ENCODE assay signal across 25 mouse cellular contexts in genomic region chr11:111443381-111443780, GRCm38 (mm10).
"Had no signal": no experiment of that assay in that cellular context is flagged by ENCODE, and none has a peak within 500 bp of the region (broad histone marks: within the 10 kb centered on the region; RNA-seq: fewer than 3 reads in every experiment).

No protein-coding gene starts in this region.

- H3K9me3 ChIP-seq: heart, embryonic 13.5 days; heart, embryonic 15.5 days; hindbrain, embryonic 13.5 days; hindbrain, embryonic 15.5 days; kidney, embryonic 15.5 days; limb, embryonic 13.5 days had no signal

- H3K36me3 ChIP-seq: heart, embryonic 13.5 days; heart, embryonic 15.5 days; hindbrain, embryonic 13.5 days; hindbrain, embryonic 15.5 days; kidney, embryonic 15.5 days; limb, embryonic 13.5 days had no signal

- H3K9ac ChIP-seq: heart, embryonic 13.5 days; heart, embryonic 15.5 days; hindbrain, embryonic 13.5 days; hindbrain, embryonic 15.5 days; kidney, embryonic 15.5 days; limb, embryonic 13.5 days had no signal

- H3K4me2 ChIP-seq: heart, embryonic 11.5 days; heart, embryonic 13.5 days; heart, embryonic 15.5 days; hindbrain, embryonic 13.5 days; hindbrain, embryonic 15.5 days; kidney, embryonic 15.5 days; limb, embryonic 13.5 days had no signal

- H3K27ac ChIP-seq: gastrocnemius, adult 2 months; heart, adult 2 months; heart, embryonic 13.5 days; heart, embryonic 15.5 days; hindbrain, embryonic 13.5 days; hindbrain, embryonic 15.5 days; hindbrain, postnatal 0 days; kidney, embryonic 15.5 days; kidney, postnatal 0 days; limb, embryonic 13.5 days had no signal

- DNase-seq: gastrocnemius, adult 2 months; gastrocnemius, postnatal 10 days; gastrocnemius, postnatal 25 days; heart, adult 11 months; heart, adult 2 months; heart, postnatal 14 days; heart, postnatal 36 days; kidney, adult 11 months; kidney, adult 2 months; kidney, adult 9 months; kidney, postnatal 14 days; kidney, postnatal 36 days; layer of hippocampus, adult 9-11 months; layer of hippocampus, postnatal 36 days; left cerebral cortex, postnatal 4 days had no signal

- H3K27me3 ChIP-seq: heart, embryonic 13.5 days; heart, embryonic 15.5 days; hindbrain, embryonic 13.5 days; hindbrain, embryonic 15.5 days; kidney, embryonic 15.5 days; limb, embryonic 13.5 days had no signal

- H3K4me3 ChIP-seq: gastrocnemius, adult 2 months; heart, adult 2 months; heart, embryonic 13.5 days; heart, embryonic 15.5 days; hindbrain, embryonic 13.5 days; hindbrain, embryonic 15.5 days; kidney, embryonic 15.5 days; limb, embryonic 13.5 days had no signal

- ATAC-seq: hindbrain, postnatal 0 days; intestine, embryonic 16.5 days had no signal

- H3K4me1 ChIP-seq: heart, embryonic 13.5 days; heart, embryonic 15.5 days; hindbrain, embryonic 13.5 days; hindbrain, embryonic 15.5 days; kidney, embryonic 15.5 days; limb, embryonic 13.5 days had no signal
